Mouse (Mus musculus): ENCODE results near the gene Gm9639.
"Not testable (repeated sequence)": the region's sequence is repeated elsewhere in the genome, so short reads cannot be mapped to it uniquely, and the experiment has no call there.

Gm9639 gene

GRCm38 (mm10) chr10:77753448-77753847, 41.4 kb downstream of the Gm9639 start:
- DNase-seq (ENCODE audit: low spot score in 2 of 2) = no peak

GRCm38 (mm10) chr10:77752312-77752711, 42.6 kb downstream of the Gm9639 start:
- DNase-seq (ENCODE audit: low spot score in 2 of 2) = not testable (repeated sequence)

- DNase-seq (ENCODE audit: low spot score in 2 of 2) = not testable (repeated sequence)
Observed at GRCm38 (mm10) chr10:77751254-77751653, 43.6 kb downstream of the Gm9639 start, which contains the start of gene Gm9736. Gene Gm9736 (minus strand): TSS chr10:77751354.

GRCm38 (mm10) chr10:77750686-77751085, 44.2 kb downstream of the Gm9639 start:
- not testable (repeated sequence) for DNase-seq (ENCODE audit: low spot score in 2 of 2)

All from frontal cortex, postnatal 14 days (tissue).